Mouse (Mus musculus) liver, adult 2 months (tissue): ENCODE data around the gene Sept8.

Experiments
- CTCF ChIP-seq: fragments of 200-500 bp; IDR thresholded peaks from 2 replicates; pipeline ENCODE4 v1.5.1; 2011; ENCODE audit warnings: low read depth, low read length, control low read depth
- POLR2A ChIP-seq: fragments of 200-500 bp; IDR thresholded peaks from 2 replicates; pipeline ENCODE4 v1.6.1; 2011; ENCODE audit warnings: low read length, control low read depth; ENCODE audit not compliant: insufficient read depth; ENCODE audit errors: extremely low read depth

DNA sequence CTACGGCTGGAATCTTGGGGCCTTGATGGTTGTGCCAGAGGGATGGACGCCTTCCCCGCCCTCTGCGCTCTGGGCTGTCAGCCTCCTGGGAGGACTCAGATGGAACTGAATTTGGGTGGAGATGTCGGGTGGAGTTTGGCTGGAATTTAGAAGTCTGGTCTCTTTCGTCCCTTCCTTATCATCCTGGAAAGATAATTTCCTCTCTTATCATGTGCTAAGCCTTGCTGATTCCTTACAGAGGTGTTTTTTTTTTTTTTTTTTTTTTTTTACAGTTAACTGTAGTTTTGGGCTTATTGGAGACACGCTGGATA lies 2.7 kb downstream of the Sept8 start:
- no peak for TF ChIP-seq CTCF
- no peak for TF ChIP-seq POLR2A
